Mouse (Mus musculus): ENCODE measurements at regions not wholly inside any gene's neighbourhood (a gene's known extent, or its start where the extent isn't known, plus 50 kb on each side); places are given as distances from the start of the nearest gene placed in this dataset.

- Histone ChIP-seq H3K4me3 (no peak overlapping the region), H3K27ac (no peak overlapping the region)
- no peak for TF ChIP-seq CTCF (conservative IDR thresholded peaks at IDR 0.05)
- no peak for DNase-seq (ENCODE audit: low spot score in 2 of 2)
These were observed 535.3 kb upstream of the Adgrl3 start for GRCm38 (mm10) chr5:80484676-80485075.

GRCm38 (mm10) chr5:80488332-80488731 is 531.6 kb upstream of the Adgrl3 start:
- no peak overlapping the region for H3K27ac ChIP-seq
- no peak for TF ChIP-seq CTCF (conservative IDR thresholded peaks at IDR 0.05)
- no peak for DNase-seq (ENCODE audit: low spot score in 2 of 2)
- H3K4me3 ChIP-seq: no peak overlapping the region

- TF ChIP-seq CTCF (conservative IDR thresholded peaks at IDR 0.05): peak; percentile 77
- no peak overlapping the region for H3K27ac ChIP-seq
- peak; percentile 55 to 74 for DNase-seq (ENCODE audit: low spot score in 2 of 2)
These were observed 511.3 kb upstream of the Adgrl3 start for GRCm38 (mm10) chr5:80508672-80509071.

GRCm38 (mm10) chr5:80539997-80540396 is 479.9 kb upstream of the Adgrl3 start:
- H3K27ac ChIP-seq: no peak overlapping the region
- no peak overlapping the region for H3K4me3 ChIP-seq
- DNase-seq (ENCODE audit: low spot score in 2 of 2): no peak
- no peak for TF ChIP-seq CTCF (conservative IDR thresholded peaks at IDR 0.05)

More at GRCm38 (mm10) chr5:80508672-80509071, 511.3 kb upstream of the Adgrl3 start:
- H3K4me3 ChIP-seq: no peak overlapping the region

GRCm38 (mm10) chr5:80551673-80552072 is 468.3 kb upstream of the Adgrl3 start:
- H3K27ac ChIP-seq: no peak overlapping the region
- TF ChIP-seq CTCF (conservative IDR thresholded peaks at IDR 0.05): no peak
- DNase-seq (ENCODE audit: low spot score in 2 of 2): no peak
- no peak overlapping the region for H3K4me3 ChIP-seq

- Histone ChIP-seq H3K27ac (no peak overlapping the region), H3K4me3 (no peak overlapping the region)
- no peak for DNase-seq (ENCODE audit: low spot score in 2 of 2)
- TF ChIP-seq CTCF (conservative IDR thresholded peaks at IDR 0.05): no peak
These were observed 441.2 kb upstream of the Adgrl3 start for GRCm38 (mm10) chr5:80578741-80579140.

GRCm38 (mm10) chr5:80611571-80611970 is 408.4 kb upstream of the Adgrl3 start:
- DNase-seq (ENCODE audit: low spot score in 2 of 2): no peak
- H3K27ac ChIP-seq: no peak overlapping the region
- no peak overlapping the region for H3K4me3 ChIP-seq
- TF ChIP-seq CTCF (conservative IDR thresholded peaks at IDR 0.05): no peak

GRCm38 (mm10) chr5:80627225-80627624 is 392.7 kb upstream of the Adgrl3 start:
- Histone ChIP-seq H3K27ac (no peak overlapping the region), H3K4me3 (no peak overlapping the region)
- DNase-seq (ENCODE audit: low spot score in 2 of 2): no peak
- peak; percentile 53 for TF ChIP-seq CTCF (conservative IDR thresholded peaks at IDR 0.05)

- Histone ChIP-seq H3K27ac (peak overlapping the region; percentile 61), H3K4me3 (no peak overlapping the region)
- no peak for TF ChIP-seq CTCF (conservative IDR thresholded peaks at IDR 0.05)
- peak; percentile 10 to 49 for DNase-seq (ENCODE audit: low spot score in 2 of 2)
These were observed 360.9 kb upstream of the Adgrl3 start for GRCm38 (mm10) chr5:80659043-80659442.

- peak overlapping the region; percentile 61; the same call in 1 of the 2 replicates for H3K27ac ChIP-seq
- no peak for DNase-seq (ENCODE audit: low spot score in 2 of 2)
- no peak for TF ChIP-seq CTCF (conservative IDR thresholded peaks at IDR 0.05)
- H3K4me3 ChIP-seq: no peak overlapping the region
These were observed 360.4 kb upstream of the Adgrl3 start for GRCm38 (mm10) chr5:80659530-80659929.

GRCm38 (mm10) chr5:80670258-80670947 is 349.5 kb upstream of the Adgrl3 start:
- no peak for DNase-seq (ENCODE audit: low spot score in 2 of 2)
- TF ChIP-seq CTCF (conservative IDR thresholded peaks at IDR 0.05): no peak
- no peak overlapping the region for H3K4me3 ChIP-seq

GRCm38 (mm10) chr5:80683431-80683830 is 336.5 kb upstream of the Adgrl3 start:
- H3K27ac ChIP-seq: no peak overlapping the region
- TF ChIP-seq CTCF (conservative IDR thresholded peaks at IDR 0.05): no peak
- DNase-seq (ENCODE audit: low spot score in 2 of 2): no peak
- no peak overlapping the region for H3K4me3 ChIP-seq

More at GRCm38 (mm10) chr5:80670258-80670947, 349.5 kb upstream of the Adgrl3 start:
- no peak overlapping the region for H3K27ac ChIP-seq

- Histone ChIP-seq H3K4me3 (no peak overlapping the region), H3K27ac (no peak overlapping the region)
- TF ChIP-seq CTCF (conservative IDR thresholded peaks at IDR 0.05): no peak
- peak; percentile 7 to 18 for DNase-seq (ENCODE audit: low spot score in 2 of 2)
These were observed 319.1 kb upstream of the Adgrl3 start for GRCm38 (mm10) chr5:80700848-80701247.

GRCm38 (mm10) chr5:80704732-80705131 is 315.2 kb upstream of the Adgrl3 start:
- no peak for TF ChIP-seq CTCF (conservative IDR thresholded peaks at IDR 0.05)
- Histone ChIP-seq H3K27ac (no peak overlapping the region), H3K4me3 (no peak overlapping the region)
- DNase-seq (ENCODE audit: low spot score in 2 of 2): no peak

Data from layer of hippocampus, adult 2 months (tissue).